Mouse (Mus musculus) left cerebral cortex, adult 18-20 months (tissue): ENCODE measurements around the gene Prss43. TPM values are rescaled to one million over a fixed set of nuclear protein-coding genes. Genes with fewer than 3 reads are reported as not detected.

Experiments used
- total RNA-seq, 2 experiments: library from RNA; stranded (reverse); gene quantifications; 2 replicates each; pipeline ENCODE4 v1.2.3; 2021

Gene Prss43
- total RNA-seq, 2 experiments from 2014 or later = 0.28 TPM; not detected in 1

Other genes starting within 250 kb of the Prss43 start
- 1 to 10 TPM; 2.2 to 2.9 TPM for gene Nradd, start 202.2 kb upstream of the Prss43 start, total RNA-seq
- 10 to 100 TPM in 1 of 2 experiments, 1 to 10 TPM in 1; 9.6 to 12.2 TPM for gene Nbeal2, start 172.5 kb upstream of the Prss43 start, total RNA-seq
- gene Ccdc12, start 170.2 kb upstream of the Prss43 start, total RNA-seq = 10 to 100 TPM; 47.2 to 53.9 TPM
- gene Myl3, start 84.8 kb upstream of the Prss43 start, total RNA-seq = not detected
- gene Pth1r, start 79.5 kb upstream of the Prss43 start, total RNA-seq = 1 to 10 TPM; 5.3 to 6.9 TPM
- not detected for gene Prss42, start 28.5 kb upstream of the Prss43 start, total RNA-seq
- not detected for gene Prss44, start 12.7 kb upstream of the Prss43 start, total RNA-seq
- under 1 TPM; 0.47 to 0.60 TPM for gene Prss45, start 7.9 kb downstream of the Prss43 start, total RNA-seq
- gene Prss46, start 17.8 kb downstream of the Prss43 start, total RNA-seq = not detected
- 1 to 10 TPM; 1.1 to 2.1 TPM for gene Prss50, start 31.3 kb downstream of the Prss43 start, total RNA-seq
- 10 to 100 TPM; 10.6 to 14.2 TPM for gene Als2cl, start 53.2 kb downstream of the Prss43 start, total RNA-seq
- gene Tmie, start 53.4 kb downstream of the Prss43 start, total RNA-seq = 1 to 10 TPM; 3.2 to 4.3 TPM
- gene Fam240a, start 90.2 kb downstream of the Prss43 start, total RNA-seq = not detected
- gene Tdgf1, start 119.5 kb downstream of the Prss43 start, total RNA-seq = under 1 TPM; 0.26 to 0.52 TPM
- 1 to 10 TPM in 1 of 2 experiments, under 1 TPM in 1; 0.88 to 1.2 TPM for gene Lrrc2, start 124.9 kb downstream of the Prss43 start, total RNA-seq
- under 1 TPM; 0.37 to 0.79 TPM for gene Rtp3, start 163.9 kb downstream of the Prss43 start, total RNA-seq
- gene Ltf, start 192.6 kb downstream of the Prss43 start, total RNA-seq = under 1 TPM in 1 of 2 experiments, not detected in 1; 0.72 TPM
- gene Ccrl2, start 230.8 kb downstream of the Prss43 start, total RNA-seq = 1 to 10 TPM in 1 of 2 experiments, under 1 TPM in 1; 0.82 to 1.2 TPM